In genomic region chr4:59323231-59323651, GRCm38 (mm10) we compare ENCODE assay signal across 9 mouse cellular contexts.
A peak's percentile ranks its signal among the peaks of the same experiment; 100 is the strongest.
DNase-seq lines count a peak whose midpoint lies in the region; ATAC-seq and TF ChIP-seq lines count a peak whose summit lies in the region.
"Had no signal": no experiment of that assay in that cellular context is flagged by ENCODE, and none has a peak within 500 bp of the region (broad histone marks: within the 10 kb centered on the region; RNA-seq: fewer than 3 reads in every experiment).

No protein-coding gene starts in this region.

- no peak overlapping the region for H3K4me3 ChIP-seq in heart, embryonic 16.5 days (ENCODE audit: low read length)
- no peak overlapping the region for H3K4me3 ChIP-seq in limb, embryonic 14.5 days (replicated peaks; ENCODE audit: low read length)

- WGBS in heart, embryonic 16.5 days: 25% methylated on average over 7 of the region's 7 CpGs
- 13% methylated on average over 7 of the region's 7 CpGs for WGBS in limb, embryonic 14.5 days

- peak overlapping the region; percentile 32; the same call in 1 of the 2 replicates for H3K27ac ChIP-seq in heart, embryonic 16.5 days (ENCODE audit: low read length)
- peak overlapping the region; percentile 33; the same call in 1 of the 2 replicates for H3K27ac ChIP-seq in limb, embryonic 14.5 days (replicated peaks; ENCODE audit: low read depth, low read length)

- no peaks in the 10 kb centered on the region for H3K27me3 ChIP-seq in heart, embryonic 16.5 days (ENCODE audit: control insufficient read depth, insufficient read depth, low read length)
- no peaks in the 10 kb centered on the region for H3K27me3 ChIP-seq in limb, embryonic 14.5 days (ENCODE audit: control insufficient read depth, insufficient read depth, low read length)

- no peak for ATAC-seq in heart, embryonic 16.5 days (replicated peaks; ENCODE audit: extremely low read depth, insufficient read depth, low FRiP score)
- ATAC-seq in limb, embryonic 14.5 days (ENCODE audit: low FRiP score, low read depth): 0 out of 2 replicates have a peak, but pooled peaks have one; percentile 30

- H3K36me3 ChIP-seq in heart, embryonic 16.5 days (ENCODE audit: control insufficient read depth, insufficient read depth): no peaks in the 10 kb centered on the region
- no peaks in the 10 kb centered on the region for H3K36me3 ChIP-seq in limb, embryonic 14.5 days (ENCODE audit: control insufficient read depth, insufficient read depth, low read length)

- H3K9ac ChIP-seq in heart, embryonic 16.5 days (ENCODE audit: low read length): 0 out of 2 replicates have a peak overlapping the region, but pooled peaks have one; percentile 21
- 0 out of 2 replicates have a peak overlapping the region, but pooled peaks have one; percentile 7 for H3K9ac ChIP-seq in limb, embryonic 14.5 days (ENCODE audit: low read depth, low read length, severe bottlenecking)

- no peak overlapping the region for H3K4me2 ChIP-seq in heart, embryonic 16.5 days (ENCODE audit: low read depth, low read length)
- H3K4me2 ChIP-seq in limb, embryonic 14.5 days (replicated peaks; ENCODE audit: low read depth, low read length, severe bottlenecking): no peak overlapping the region; the same call in 1 of the 2 replicates

- TF ChIP-seq POLR2A in limb, embryonic 14.5 days (IDR thresholded peaks at IDR 0.05; ENCODE audit: borderline replicate concordance, extremely low read depth, insufficient read depth, insufficient read length): no peak

- no peak for DNase-seq in heart, adult 8-10 months (ENCODE audit: low spot score)
- peak; percentile 17 for DNase-seq in urinary bladder, postnatal 25 days (ENCODE audit: low spot score)
- no peak for DNase-seq in urinary bladder, postnatal 10 days (ENCODE audit: low spot score)
- DNase-seq in limb, embryonic 14.5 days (ENCODE audit: low spot score): peak; percentile 53
- no peak for DNase-seq in left cerebral cortex, adult 11 months (ENCODE audit: low spot score)
- no peak for DNase-seq in kidney, adult 9 months
- DNase-seq: kidney, postnatal 10 days; thymus, postnatal 4 days had no signal

- H3K4me1 ChIP-seq in heart, embryonic 16.5 days (ENCODE audit: control insufficient read depth, insufficient read depth, low read length): peaks cover 20% of the 10 kb centered on the region
- peaks cover 17% of the 10 kb centered on the region for H3K4me1 ChIP-seq in limb, embryonic 14.5 days (ENCODE audit: control insufficient read depth, insufficient read depth, low read length)

- no peaks in the 10 kb centered on the region for H3K9me3 ChIP-seq in heart, embryonic 16.5 days (replicated peaks; ENCODE audit: control insufficient read depth, low read length)
- H3K9me3 ChIP-seq in limb, embryonic 14.5 days (ENCODE audit: control insufficient read depth, low read length): no peaks in the 10 kb centered on the region

Comparison
In these comparisons a context has a peak if more than half of its experiments do, and no peak if none do; other contexts are left out.
1. DNase-seq: peak in urinary bladder, postnatal 25 days (single experiment) and limb, embryonic 14.5 days (single experiment); none in heart, adult 8-10 months (single experiment), urinary bladder, postnatal 10 days (single experiment), left cerebral cortex, adult 11 months (single experiment) and kidney, adult 9 months (single experiment).